ENCODE assay signal across 8 mouse cellular contexts in genomic region chr13:42867026-42867425, GRCm38 (mm10).
DNase-seq lines count a peak whose midpoint lies in the region; ATAC-seq lines count a peak whose summit lies in the region.

No protein-coding gene starts in this region.

- H3K4me3 ChIP-seq in lung, embryonic 15.5 days: peak overlapping the region; percentile 57
- H3K4me3 ChIP-seq in heart, embryonic 11.5 days (ENCODE audit: low read depth, low read length): peak overlapping the region; percentile 53
- H3K4me3 ChIP-seq in limb, embryonic 11.5 days (ENCODE audit: low read depth, low read length): peak overlapping the region; percentile 33; the same call in 1 of the 2 replicates
- no peak overlapping the region for H3K4me3 ChIP-seq in neural tube, embryonic 12.5 days

- H3K4me1 ChIP-seq in lung, embryonic 15.5 days: peaks cover 6% of the 10 kb centered on the region; the same call in 1 of the 2 replicates
- H3K4me1 ChIP-seq in heart, embryonic 11.5 days (ENCODE audit: control insufficient read depth, insufficient read depth, low read length): peaks cover 4% of the 10 kb centered on the region; the same call in 1 of the 2 replicates
- H3K4me1 ChIP-seq in limb, embryonic 11.5 days (ENCODE audit: control insufficient read depth, insufficient read depth, low read length): peaks cover 6% of the 10 kb centered on the region
- H3K4me1 ChIP-seq in neural tube, embryonic 12.5 days: peaks cover 10% of the 10 kb centered on the region

- no peaks in the 10 kb centered on the region for H3K36me3 ChIP-seq in lung, embryonic 15.5 days
- H3K36me3 ChIP-seq in heart, embryonic 11.5 days (ENCODE audit: control insufficient read depth, insufficient read depth, low read length): no peaks in the 10 kb centered on the region
- H3K36me3 ChIP-seq in limb, embryonic 11.5 days (ENCODE audit: control insufficient read depth, insufficient read depth, low read length): no peaks in the 10 kb centered on the region
- H3K36me3 ChIP-seq in neural tube, embryonic 12.5 days: no peaks in the 10 kb centered on the region

- no peaks in the 10 kb centered on the region for H3K9me3 ChIP-seq in lung, embryonic 15.5 days
- no peaks in the 10 kb centered on the region for H3K9me3 ChIP-seq in heart, embryonic 11.5 days (replicated peaks; ENCODE audit: control insufficient read depth, low read length)
- no peaks in the 10 kb centered on the region for H3K9me3 ChIP-seq in limb, embryonic 11.5 days (ENCODE audit: control insufficient read depth, low read length)
- no peaks in the 10 kb centered on the region for H3K9me3 ChIP-seq in neural tube, embryonic 12.5 days

- no peak overlapping the region for H3K27ac ChIP-seq in lung, embryonic 15.5 days
- no peak overlapping the region for H3K27ac ChIP-seq in heart, embryonic 11.5 days (ENCODE audit: low read depth, low read length)
- H3K27ac ChIP-seq in limb, embryonic 11.5 days (replicated peaks; ENCODE audit: low read depth, low read length): no peak overlapping the region
- no peak overlapping the region for H3K27ac ChIP-seq in neural tube, embryonic 12.5 days

- H3K27me3 ChIP-seq in lung, embryonic 15.5 days: no peaks in the 10 kb centered on the region
- H3K27me3 ChIP-seq in heart, embryonic 11.5 days (ENCODE audit: control insufficient read depth, insufficient read depth, low read length): no peaks in the 10 kb centered on the region
- no peaks in the 10 kb centered on the region for H3K27me3 ChIP-seq in limb, embryonic 11.5 days (ENCODE audit: control insufficient read depth, insufficient read depth, low read length)
- no peaks in the 10 kb centered on the region for H3K27me3 ChIP-seq in neural tube, embryonic 12.5 days (replicated peaks)

- peak overlapping the region; percentile 84 for H3K4me2 ChIP-seq in lung, embryonic 15.5 days
- peak overlapping the region; percentile 84 for H3K4me2 ChIP-seq in heart, embryonic 11.5 days
- H3K4me2 ChIP-seq in limb, embryonic 11.5 days (ENCODE audit: low read depth, severe bottlenecking): peak overlapping the region; percentile 70; the same call in 1 of the 2 replicates
- H3K4me2 ChIP-seq in neural tube, embryonic 12.5 days (replicated peaks): peak overlapping the region; percentile 63

- ATAC-seq in lung, embryonic 15.5 days (ENCODE audit: borderline replicate concordance, extremely low read depth, low FRiP score, low TSS enrichment): no peak
- ATAC-seq in heart, embryonic 11.5 days (replicated peaks; ENCODE audit: insufficient number of reproducible peaks, low FRiP score, low TSS enrichment): no peak
- no peak for ATAC-seq in limb, embryonic 11.5 days (ENCODE audit: insufficient number of reproducible peaks, low FRiP score, low TSS enrichment, low read depth)
- ATAC-seq in neural tube, embryonic 12.5 days (ENCODE audit: low FRiP score, low read depth): no peak

- WGBS in lung, embryonic 15.5 days: 24% methylated on average over 6 of the region's 6 CpGs
- whole genome bisulfite sequencing in heart, embryonic 11.5 days (ENCODE audit: insufficient replicate concordance): 35% methylated on average over 6 of the region's 6 CpGs
- WGBS in limb, embryonic 11.5 days: 37% methylated on average over 6 of the region's 6 CpGs
- WGBS in neural tube, embryonic 12.5 days: 49% methylated on average over 6 of the region's 6 CpGs

- H3K9ac ChIP-seq in lung, embryonic 15.5 days: peak overlapping the region; percentile 52
- peak overlapping the region; percentile 63; the same call in 1 of the 2 replicates for H3K9ac ChIP-seq in heart, embryonic 11.5 days (ENCODE audit: low read depth, low read length)
- no peak overlapping the region; the same call in 1 of the 2 replicates for H3K9ac ChIP-seq in limb, embryonic 11.5 days (ENCODE audit: low read length)
- no peak overlapping the region for H3K9ac ChIP-seq in neural tube, embryonic 12.5 days

- no peak for DNase-seq in lung, postnatal 36 days
- DNase-seq in limb, embryonic 11.5 days (ENCODE audit: low spot score): no peak
- no peak for DNase-seq in left cerebral cortex, adult 18-20 months (ENCODE audit: low spot score in 2 of 2)
- DNase-seq in frontal cortex, postnatal 25 days (ENCODE audit: low spot score in 2 of 2): no peak
- no peak for DNase-seq in right cerebral cortex, postnatal 10 days (ENCODE audit: low spot score in 2 of 2)

Comparison
In these comparisons a context has a peak if more than half of its experiments do, and no peak if none do; other contexts are left out.
1. H3K9ac ChIP-seq: peak in lung, embryonic 15.5 days (single experiment) and heart, embryonic 11.5 days (single experiment); none in limb, embryonic 11.5 days (single experiment) and neural tube, embryonic 12.5 days (single experiment).
2. Peak in every context shown above with its lines, with median percentiles within 50 percentile points of each other: H3K4me2 ChIP-seq.